Mouse (Mus musculus) urinary bladder, postnatal 14 days (tissue): ENCODE data around the gene Cerkl.
A peak's percentile ranks its signal among the peaks of the same experiment; 100 is the strongest.

ENCODE experiments used
- DNase-seq: peaks from one replicate; pipeline ENCODE4 v3.0.0; 2021; ENCODE audit warnings: low spot score

Gene Cerkl

DNA sequence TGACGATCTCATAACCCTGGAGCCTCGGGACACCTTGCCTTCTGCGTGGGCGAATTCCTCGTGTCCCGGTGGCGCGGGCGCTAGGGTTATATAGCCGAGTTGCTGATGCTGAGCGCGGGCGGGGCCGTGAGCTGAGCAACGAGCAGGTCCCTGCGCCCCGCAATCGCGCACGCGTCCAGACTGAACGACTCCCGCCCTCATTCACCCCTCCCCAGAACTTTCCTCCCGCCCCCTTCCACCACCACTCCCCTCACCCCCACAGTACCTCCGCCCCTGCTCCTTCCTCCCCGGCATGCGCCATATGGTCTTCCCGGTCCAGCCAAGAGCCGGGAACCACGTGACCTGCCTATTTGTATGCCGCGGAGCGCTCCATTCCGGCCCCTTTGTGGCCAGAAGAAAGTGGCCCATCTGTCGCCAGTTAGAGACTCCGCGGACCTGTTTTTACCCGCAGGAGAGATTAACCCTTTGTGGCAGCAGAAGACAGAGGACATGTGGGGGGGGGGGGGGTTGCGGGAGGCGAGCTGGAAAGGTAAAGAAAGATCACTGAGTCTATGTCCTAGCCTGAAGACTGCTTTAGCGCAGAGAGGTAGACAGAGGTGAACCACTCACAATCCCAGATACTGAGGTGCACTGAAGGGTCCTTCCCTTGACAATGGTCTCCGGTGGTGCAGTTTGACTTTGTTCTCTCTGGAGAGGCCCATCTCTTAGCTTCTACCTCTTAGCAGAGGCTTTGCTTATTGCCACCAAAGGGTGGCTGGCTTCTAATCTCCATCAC is at the start of gene Cerkl, which contains the start of gene Neurod1:
Cerkl (minus strand) TSS at position 211 of the 775 bp plus-strand sequence.
Neurod1 (minus strand) TSS at position 177 of the 775 bp plus-strand sequence.
- DNase-seq: no peak

DNA sequence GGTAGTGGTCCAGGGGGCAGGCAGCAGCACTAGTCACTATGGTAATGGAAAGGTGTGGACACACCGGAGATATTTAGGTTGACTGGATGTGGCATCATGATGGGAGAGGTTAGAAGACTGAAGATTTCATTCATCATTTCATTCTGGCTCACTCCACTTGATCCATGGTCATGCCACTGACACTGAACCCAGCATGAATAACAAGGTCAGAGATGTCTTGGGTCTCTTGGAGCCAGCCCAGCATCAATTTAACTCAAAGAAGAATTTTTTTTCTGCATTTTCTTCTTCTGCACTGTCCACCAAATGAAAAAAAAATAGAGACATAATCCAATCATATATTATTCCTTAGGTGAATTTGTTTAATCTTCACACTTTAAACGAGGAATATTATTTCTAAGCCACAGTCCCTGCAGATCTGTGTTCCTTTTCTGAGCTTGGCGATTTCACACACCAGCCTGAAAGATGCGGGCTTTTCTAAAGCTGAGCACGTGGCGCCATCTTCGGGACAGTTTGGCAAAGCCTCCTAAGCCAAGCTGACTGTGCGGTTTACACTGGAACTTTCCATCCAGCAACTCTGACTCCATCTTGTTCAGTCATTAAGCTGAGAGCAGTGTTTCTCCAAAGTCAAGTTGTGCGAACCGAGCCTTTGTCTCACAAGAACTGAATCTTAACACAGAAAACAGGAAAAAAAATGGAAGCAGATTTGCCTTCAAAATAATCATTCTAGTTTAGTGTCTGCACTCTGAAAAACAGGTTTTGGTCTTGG is 42.6 kb upstream of the Cerkl start:
- DNase-seq: peak; percentile 64

DNA sequence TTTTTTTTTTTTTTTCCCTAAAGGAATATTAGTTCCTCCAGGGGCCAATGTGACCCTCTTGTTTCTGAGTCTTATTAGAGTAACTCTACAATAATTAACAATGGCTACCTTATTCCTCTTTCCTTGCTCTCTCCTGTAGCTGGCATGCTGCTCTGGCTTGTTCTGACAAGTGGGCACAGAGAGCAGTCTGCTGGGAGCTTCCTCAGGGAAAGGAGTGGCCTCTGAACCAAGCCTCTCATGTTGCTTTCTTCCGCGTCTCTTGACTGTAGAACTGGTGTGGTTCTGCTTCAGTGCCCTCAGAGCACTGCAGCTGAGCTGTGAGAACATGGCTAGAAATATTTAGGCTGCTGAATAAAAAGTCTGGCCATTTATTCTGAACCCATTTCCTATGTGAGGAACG is 28.5 kb upstream of the Cerkl start:
- no peak for DNase-seq

DNA sequence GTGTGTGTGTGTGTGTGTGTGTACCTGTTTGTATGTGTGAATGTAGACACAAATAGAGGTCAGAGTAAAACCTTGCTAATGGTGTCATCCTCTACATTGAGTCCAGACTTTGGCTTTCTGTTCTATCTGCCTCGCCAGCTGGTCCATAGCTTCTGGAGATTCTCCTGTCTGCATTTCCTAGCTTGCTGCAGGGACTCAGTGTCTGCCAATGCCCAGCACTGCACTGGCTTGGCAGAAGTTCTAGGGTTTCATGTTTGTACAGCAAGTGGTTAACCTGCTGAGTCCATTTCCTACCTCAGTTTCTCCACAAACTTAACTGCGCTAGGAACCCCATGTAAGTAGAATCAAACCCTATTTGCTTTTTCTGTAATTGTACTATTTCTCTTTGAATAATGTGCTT is 25.9 kb upstream of the Cerkl start:
- DNase-seq: no peak

DNA sequence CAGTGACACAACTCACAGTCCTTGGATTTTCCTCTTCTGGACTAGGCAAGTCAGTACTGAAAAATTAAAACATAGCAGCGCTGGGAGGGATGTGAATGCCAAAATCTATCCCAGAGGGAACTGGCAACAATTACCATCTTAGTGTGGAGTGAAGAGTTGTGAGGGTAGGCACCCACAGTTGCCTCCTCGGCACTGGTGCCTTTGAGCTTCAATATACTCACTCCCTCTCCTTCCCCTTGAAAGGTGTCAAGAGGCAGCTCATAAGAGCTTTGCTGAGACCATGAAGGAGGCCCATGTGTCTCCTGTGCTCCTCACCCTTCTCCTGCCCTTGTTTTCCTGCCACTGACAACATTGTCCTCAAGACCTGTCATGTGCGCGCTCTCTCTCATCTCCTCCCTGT is 5.8 kb upstream of the Cerkl start:
- DNase-seq: no peak

DNA sequence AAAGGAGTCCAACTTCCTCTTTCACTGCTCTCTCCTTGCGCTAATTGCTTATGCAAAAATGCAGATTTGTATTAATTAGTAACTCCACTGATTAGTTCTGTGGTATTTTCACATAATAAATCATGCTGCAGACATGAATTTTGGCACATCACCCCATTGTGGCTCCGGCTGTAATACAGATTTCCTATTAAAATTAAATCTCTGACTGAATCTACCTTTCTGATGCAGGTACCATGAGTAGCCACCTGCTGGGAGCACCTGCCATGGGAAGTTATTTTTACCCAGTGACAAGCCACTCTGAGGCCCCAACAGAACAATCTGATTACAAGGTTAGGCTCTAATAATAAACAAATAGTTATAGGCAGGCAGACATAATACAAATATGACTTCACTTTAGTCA is 5.3 kb upstream of the Cerkl start:
- no peak for DNase-seq

DNA sequence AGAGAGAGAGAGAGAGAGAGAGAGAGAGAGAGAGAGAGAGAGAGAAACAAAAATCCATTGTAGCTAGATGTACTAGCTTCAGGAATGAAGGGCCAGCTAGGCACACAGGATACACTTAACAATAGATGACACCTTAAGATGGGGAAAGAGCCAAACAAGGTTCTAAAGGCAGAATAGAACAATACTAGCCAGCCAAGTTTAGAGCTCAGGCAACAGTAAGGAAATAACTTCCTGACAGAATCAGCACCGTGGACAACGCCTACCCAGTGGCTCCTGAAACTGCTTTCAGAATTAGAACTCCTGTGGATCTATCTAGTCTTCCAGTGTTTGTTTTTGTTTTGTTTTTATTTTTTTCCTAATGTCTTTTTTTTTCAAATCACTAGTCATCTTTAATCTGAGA is 4.0 kb upstream of the Cerkl start:
- peak; percentile 13 for DNase-seq

DNA sequence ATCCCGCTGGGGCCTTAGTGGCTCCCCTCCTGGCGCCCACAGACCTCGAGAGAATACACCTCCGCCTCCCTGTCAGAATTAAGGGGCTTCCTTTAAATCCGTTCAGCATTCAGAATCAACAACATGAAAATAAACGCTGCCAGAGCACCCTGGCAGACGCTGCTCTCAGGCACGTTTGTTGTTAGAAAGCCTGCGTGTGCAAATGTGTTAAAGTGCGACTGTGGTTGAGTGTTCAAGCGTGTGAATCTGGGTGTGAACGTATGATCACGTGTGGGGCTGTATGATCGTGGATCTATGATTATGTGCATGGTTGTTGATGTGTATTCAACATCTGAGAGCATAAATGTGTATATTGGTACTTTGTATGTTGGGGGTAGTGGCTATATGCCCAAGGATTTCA is 3.5 kb upstream of the Cerkl start:
- DNase-seq: no peak

DNA sequence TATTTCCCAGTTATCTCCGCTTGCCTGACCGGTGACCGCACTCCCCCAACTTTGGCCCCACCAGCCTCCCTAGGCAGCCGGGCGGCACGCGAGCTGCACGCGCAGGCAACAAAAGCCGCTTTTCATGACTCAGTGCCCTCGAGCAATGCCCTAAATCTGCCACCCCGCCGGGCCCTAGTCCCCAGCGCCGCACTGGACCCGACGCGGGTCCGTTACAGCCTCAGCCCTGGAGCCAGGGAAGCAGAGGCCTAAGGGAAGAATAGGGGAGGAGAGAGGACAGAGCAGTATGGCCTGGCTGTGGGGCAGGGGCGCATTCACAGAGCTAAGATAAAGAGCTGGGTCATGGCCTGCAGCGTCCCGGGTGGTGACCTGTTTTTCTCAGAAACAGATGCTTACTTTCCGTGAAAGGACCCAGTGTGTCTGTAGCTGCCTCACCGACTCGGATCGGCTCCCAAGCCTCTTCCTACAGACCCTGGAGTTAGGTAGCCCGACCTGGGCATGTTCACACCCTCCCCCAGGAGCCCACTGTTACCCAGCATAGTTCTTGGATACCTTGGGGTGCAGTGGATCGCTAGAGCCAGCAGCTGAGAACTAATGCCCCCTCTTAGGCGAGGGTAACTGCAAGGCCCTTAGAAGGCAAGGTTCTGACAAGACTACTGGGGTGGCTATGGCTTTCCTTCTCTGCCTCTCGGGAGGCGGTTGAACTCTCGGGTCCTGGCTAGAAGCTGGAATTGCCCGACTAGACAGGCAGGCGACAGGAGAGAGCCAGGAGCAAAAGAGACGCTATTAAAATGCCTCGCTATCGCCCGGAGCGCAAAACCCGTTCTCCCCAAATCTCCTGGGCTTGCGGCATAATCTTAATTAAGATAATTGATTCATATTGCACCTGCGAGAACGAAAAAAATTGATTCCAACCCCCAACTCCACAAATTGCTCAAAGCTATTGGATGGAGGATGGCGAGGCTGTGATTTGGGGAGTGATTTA is 2.8 kb upstream of the Cerkl start:
- DNase-seq: no peak

DNA sequence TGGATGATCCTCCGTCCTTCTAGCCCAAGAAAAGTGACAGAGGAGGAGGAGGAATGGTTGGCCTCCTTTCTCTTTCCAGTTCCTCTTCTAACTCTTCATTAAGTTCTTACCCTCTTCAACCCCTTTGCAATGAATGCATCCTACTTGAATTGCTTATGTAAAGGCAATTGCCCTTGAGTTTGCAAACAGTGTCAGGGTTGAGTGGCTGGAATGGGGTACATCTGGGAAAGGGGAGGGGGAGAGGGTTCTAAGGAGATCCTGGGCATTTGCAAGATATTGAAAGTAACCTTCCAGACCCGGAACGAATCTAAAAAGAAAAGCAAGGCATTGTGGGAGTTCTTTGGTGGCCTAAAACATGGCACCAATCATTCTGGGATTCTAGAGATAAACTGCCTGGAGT is 1.3 kb upstream of the Cerkl start:
- no peak for DNase-seq

DNA sequence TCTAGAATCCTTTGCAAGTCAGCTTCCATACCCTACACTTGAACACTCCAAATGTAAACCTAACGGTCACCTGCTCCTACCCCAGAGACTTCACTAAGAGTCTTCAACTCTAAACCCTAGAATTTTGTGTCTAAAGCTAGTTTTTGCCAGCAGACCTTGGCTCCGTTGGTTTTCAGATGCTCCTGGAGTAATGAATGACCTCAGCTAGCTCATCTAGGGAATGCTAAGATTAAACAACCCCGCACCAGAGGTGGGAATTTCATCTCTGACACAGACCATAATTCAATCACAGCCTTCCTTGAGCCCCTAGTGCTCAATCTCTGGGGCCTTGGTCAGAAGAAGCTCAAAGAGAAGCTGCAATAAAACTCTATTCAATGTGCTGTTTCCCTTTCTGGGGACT is 849 bp upstream of the Cerkl start:
- DNase-seq: no peak

DNA sequence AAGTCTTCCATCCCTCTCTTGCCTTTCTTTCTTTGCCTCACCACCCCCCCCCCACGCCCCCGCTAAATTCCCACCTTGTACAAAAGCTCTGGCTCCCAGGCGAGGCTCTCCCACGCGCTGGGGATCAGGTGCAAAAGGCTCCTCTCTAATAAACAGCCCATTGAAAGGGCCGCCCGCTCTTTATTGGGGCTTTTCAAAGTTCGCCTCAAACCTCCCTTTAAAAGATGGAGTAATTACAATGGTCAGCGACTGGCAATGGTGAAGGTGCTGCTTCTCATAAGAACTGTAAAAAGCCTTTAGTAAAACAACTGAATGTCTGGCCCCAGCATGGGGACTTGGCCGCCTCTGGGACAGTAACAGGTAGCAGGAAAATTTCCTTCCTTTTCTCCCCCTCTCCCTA is 939 bp downstream of the Cerkl start:
- DNase-seq: no peak

DNA sequence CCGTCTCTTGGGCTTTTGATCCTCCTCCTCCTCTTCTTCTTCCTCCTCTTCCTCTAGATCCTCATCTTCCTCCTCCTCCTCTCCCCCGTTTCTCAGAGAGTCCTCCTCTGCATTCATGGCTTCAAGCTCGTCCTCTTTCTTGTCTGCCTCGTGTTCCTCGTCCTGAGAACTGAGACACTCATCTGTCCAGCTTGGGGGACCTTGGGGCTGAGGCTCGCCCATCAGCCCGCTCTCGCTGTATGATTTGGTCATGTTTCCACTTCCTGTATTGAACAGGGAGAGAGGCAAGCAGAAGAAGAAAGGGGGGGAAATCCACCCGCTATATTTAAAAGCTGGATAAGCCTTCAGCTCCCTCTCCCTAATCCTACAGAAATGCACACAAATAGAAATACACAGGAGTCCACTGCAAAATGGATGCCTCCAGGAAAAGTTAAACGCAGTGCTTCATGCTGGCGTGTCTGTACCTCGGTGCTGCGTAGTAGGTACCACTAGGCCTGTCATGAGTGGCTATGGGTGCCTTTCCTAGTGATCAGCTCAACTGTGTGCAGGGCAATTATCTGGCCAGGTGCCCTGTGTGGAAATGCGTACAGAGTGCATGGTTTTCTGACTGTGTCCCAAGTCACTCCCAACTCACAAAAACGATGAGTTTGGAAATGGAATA is 1.7 kb downstream of the Cerkl start:
- no peak for DNase-seq

DNA sequence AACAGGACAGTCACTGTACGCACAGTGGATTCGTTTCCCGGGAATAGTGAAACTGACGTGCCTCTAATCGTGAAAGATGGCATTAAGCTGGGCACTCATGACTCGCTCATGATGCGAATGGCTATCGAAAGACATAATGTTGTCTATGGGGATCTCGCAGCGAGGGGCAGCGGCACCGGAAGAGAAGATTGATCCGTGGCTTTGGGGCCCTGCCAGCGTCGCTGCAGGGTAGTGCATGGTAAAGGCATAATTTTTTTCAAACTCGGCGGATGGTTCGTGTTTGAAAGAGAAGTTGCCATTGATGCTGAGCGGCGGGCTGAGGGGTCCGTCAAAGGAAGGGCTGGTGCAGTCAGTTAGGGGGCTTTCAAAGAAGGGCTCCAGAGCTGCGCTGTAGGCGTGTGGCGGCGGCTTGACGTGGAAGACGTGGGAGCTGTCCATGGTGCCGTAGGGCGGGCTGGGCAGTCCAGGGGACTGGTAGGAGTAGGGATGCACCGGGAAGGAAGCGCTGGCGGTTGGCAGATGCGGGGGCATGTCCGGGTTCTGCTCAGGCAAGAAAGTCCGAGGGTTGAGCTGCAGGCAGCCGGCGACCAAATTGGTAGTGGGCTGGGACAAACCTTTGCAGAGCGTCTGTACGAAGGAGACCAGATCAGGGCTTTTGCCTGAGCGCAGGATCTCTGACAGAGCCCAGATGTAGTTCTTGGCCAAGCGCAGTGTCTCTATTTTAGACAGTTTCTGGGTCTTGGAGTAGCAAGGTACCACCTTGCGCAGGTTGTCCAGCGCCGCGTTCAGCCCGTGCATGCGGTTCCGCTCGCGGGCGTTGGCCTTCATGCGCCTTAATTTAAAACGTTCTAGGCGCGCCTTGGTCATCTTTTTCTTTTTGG is 2.4 kb downstream of the Cerkl start:
- DNase-seq: peak; percentile 78

DNA sequence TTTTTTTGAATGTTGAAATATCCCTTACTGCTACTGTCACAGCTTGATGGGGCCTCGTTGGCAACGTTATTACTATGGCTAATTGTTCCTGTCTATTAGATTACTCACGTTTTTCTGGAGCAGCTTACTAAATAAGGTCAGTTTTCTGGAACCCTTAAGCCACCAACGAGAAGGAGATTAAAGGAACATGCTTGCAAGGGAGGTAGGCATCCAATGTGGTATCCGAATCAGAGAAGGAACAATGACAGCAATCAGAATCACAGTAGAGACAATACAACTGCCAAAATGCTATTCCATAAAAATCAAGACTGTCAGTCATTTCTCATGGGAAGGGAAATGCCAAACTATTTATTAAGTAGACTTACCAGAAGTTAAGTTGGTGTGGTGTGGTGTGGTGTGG is 5.1 kb downstream of the Cerkl start:
- DNase-seq: no peak

DNA sequence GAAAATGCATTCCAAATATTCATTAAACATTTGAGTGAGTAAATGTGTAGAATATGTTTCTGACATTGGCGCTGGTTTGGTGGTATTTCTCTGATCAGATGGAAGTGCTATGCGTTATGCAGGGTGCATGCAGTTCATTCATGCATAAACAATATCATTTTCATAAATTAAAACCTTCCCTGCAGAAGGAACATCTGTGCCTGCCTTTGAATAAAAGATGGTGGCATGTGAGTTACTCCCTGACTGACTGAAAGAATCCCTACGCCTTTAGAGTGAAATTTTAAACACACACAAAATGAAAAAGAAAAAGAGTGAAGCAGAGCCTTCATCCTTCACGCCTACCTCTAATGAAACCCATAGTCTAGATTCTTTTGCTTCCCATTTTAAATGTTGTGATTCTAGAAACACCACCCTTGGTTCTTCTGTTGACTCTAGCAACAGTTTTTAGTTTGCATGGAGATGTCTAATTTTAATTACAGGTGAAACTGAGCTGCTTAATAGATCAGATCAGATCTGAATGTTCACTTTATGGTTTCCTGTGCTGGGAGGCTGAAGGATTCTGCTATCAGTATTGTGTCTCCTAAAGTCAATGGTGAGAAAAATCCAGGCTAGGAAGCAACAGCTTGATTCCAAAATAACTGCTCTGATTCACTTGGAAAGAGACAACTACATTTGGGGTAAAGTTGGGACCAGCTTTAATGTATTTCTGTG is 5.7 kb downstream of the Cerkl start:
- no peak for DNase-seq

DNA sequence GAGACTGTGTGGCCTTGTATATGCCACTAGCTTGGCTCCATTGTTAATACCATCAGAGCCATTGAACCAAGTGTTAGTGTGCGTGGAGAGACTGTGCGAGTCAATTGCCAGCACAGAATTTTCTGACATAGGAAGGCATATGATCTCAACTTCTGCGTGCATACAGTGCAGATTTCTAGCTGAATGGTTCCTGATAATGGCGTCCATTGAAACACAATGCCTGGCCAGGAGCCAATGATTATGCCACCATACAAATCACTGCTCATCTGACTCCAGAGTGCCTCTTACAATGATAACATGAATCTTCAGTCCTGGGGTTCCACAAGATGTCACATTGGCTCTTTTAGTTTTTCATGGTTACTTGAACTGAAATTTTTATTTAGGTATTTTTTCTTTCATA is 7.2 kb downstream of the Cerkl start:
- no peak for DNase-seq

DNA sequence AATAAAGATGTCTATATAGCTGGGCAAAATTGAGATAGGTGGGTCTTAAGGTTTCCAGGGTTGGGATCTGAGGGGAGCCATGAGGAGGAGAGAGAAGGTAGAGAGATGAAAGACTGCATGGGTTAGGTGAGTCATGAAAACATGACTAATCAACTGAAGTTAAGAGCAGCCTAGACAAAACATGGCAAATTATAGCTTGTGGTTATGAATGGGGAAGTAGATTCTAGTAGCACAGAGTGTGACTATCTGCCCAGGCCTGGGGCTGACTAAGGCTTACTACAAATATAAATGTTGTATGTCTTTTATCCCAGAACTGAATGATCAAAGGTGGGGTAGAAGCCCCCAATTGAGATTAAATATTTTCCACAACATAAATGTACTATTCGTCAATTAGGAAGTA is 9.4 kb downstream of the Cerkl start:
- no peak for DNase-seq

DNA sequence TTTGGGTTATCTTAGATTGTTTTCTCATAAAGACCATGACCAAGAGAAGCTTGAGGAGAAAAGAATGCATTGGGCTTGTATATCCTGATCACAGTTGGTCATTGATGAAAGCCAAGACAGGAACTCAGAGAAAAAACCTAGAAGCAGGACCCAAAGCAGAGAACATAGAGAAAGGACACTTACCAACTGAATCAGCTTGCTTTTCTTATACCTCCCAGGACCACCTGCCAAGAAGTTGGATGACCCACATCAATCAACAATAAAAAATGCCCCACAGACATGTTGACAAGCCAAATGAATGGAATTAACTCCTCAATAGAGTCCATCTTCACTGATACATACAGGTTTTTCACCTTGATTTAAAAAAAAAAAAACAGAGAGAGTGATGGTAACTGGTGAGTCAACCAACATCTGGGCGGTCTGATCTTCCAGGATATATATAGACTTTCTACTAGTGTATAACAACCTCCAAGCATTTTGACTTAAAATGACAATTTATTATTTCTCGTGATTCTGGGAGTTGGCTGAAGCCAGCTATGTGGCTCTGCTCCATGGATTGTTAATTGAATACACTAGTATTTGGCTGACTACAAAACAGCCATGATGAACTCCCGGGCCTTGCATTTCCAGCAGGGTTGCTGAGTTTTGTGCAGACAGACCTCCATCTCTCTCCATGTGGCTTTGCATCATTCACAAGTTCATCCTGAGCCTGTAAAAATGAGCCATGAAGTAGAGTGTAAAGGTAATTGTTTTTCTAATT is 12.5 kb downstream of the Cerkl start:
- no peak for DNase-seq
